Mouse (Mus musculus): ENCODE measurements around the gene Best2. TPM values are rescaled to one million over a fixed set of nuclear protein-coding genes. Genes with fewer than 3 reads are reported as not detected.

Gene Best2
- total and polyA plus RNA-seq, 2 experiments = 0.06 TPM; not detected in 1

GRCm38 (mm10) chr8:84989311-84989731 lies 25.0 kb downstream of the Best2 start:
- TF ChIP-seq POLR2A (IDR thresholded peaks at IDR 0.05; ENCODE audit: extremely low read depth, insufficient read depth, low read length) = 0 out of 2 replicates have a peak, but pooled peaks have one; percentile 11
- TF ChIP-seq CTCF (IDR thresholded peaks at IDR 0.05; ENCODE audit: low read depth, low read length) = no peak
- DNase-seq (ENCODE audit: extremely low read depth, low read depth, low spot score) = peak; percentile 88
- Histone ChIP-seq H3K9ac (ENCODE audit: low read depth, low read length) (peak overlapping the region; percentile 39), H3K79me2 (ENCODE audit: control insufficient read depth, insufficient read depth, low read length) (no peaks in the 10 kb centered on the region), H3K27me3 (ENCODE audit: control insufficient read depth, insufficient read depth, low read length) (no peaks in the 10 kb centered on the region), H3K27ac (replicated peaks; ENCODE audit: insufficient read depth, low read depth, low read length) (peak overlapping the region; percentile 67), H3K4me3 (ENCODE audit: insufficient read depth, low read depth, low read length) (peak overlapping the region; percentile 13; the same call in 1 of the 2 replicates), H3K4me1 (ENCODE audit: control insufficient read depth, insufficient read depth, low read length) (peaks cover 13% of the 10 kb centered on the region; the same call in 1 of the 2 replicates), H3K36me3 (ENCODE audit: control insufficient read depth, insufficient read depth, low read length) (no peaks in the 10 kb centered on the region)
- 8% methylated on average over 15 of the region's 15 CpGs for WGBS

- Histone ChIP-seq H3K79me2 (ENCODE audit: control insufficient read depth, insufficient read depth, low read length) (no peaks in the 10 kb centered on the region), H3K36me3 (ENCODE audit: control insufficient read depth, insufficient read depth, low read length) (no peaks in the 10 kb centered on the region), H3K9ac (ENCODE audit: low read depth, low read length) (no peak overlapping the region), H3K4me3 (ENCODE audit: insufficient read depth, low read depth, low read length) (no peak overlapping the region), H3K4me1 (ENCODE audit: control insufficient read depth, insufficient read depth, low read length) (peaks cover 16% of the 10 kb centered on the region; the same call in 1 of the 2 replicates), H3K27ac (replicated peaks; ENCODE audit: insufficient read depth, low read depth, low read length) (no peak overlapping the region), H3K27me3 (ENCODE audit: control insufficient read depth, insufficient read depth, low read length) (no peaks in the 10 kb centered on the region)
- no peak for DNase-seq (ENCODE audit: extremely low read depth, low read depth, low spot score)
- WGBS = 95% methylated on average over 2 of the region's 2 CpGs
- TF ChIP-seq CTCF (IDR thresholded peaks at IDR 0.05; ENCODE audit: low read depth, low read length) (no peak), POLR2A (IDR thresholded peaks at IDR 0.05; ENCODE audit: extremely low read depth, insufficient read depth, low read length) (no peak)
Observed at GRCm38 (mm10) chr8:84987903-84988302, 26.4 kb downstream of the Best2 start.

GRCm38 (mm10) chr8:84987388-84987787 lies 26.9 kb downstream of the Best2 start:
- H3K27ac ChIP-seq (replicated peaks; ENCODE audit: insufficient read depth, low read depth, low read length) = no peak overlapping the region
- WGBS = 90% methylated on average over 5 of the region's 5 CpGs
- DNase-seq (ENCODE audit: extremely low read depth, low read depth, low spot score) = no peak
- H3K4me1 ChIP-seq (ENCODE audit: control insufficient read depth, insufficient read depth, low read length) = peaks cover 16% of the 10 kb centered on the region; the same call in 1 of the 2 replicates
- no peaks in the 10 kb centered on the region for H3K27me3 ChIP-seq (ENCODE audit: control insufficient read depth, insufficient read depth, low read length)
- H3K9ac ChIP-seq (ENCODE audit: low read depth, low read length) = no peak overlapping the region
- H3K36me3 ChIP-seq (ENCODE audit: control insufficient read depth, insufficient read depth, low read length) = no peaks in the 10 kb centered on the region
- no peaks in the 10 kb centered on the region for H3K79me2 ChIP-seq (ENCODE audit: control insufficient read depth, insufficient read depth, low read length)
- TF ChIP-seq POLR2A (IDR thresholded peaks at IDR 0.05; ENCODE audit: extremely low read depth, insufficient read depth, low read length) = no peak
- no peak for TF ChIP-seq CTCF (IDR thresholded peaks at IDR 0.05; ENCODE audit: low read depth, low read length)
- H3K4me3 ChIP-seq (ENCODE audit: insufficient read depth, low read depth, low read length) = no peak overlapping the region

- Histone ChIP-seq H3K79me2 (ENCODE audit: control insufficient read depth, insufficient read depth, low read length) (no peaks in the 10 kb centered on the region), H3K27me3 (ENCODE audit: control insufficient read depth, insufficient read depth, low read length) (no peaks in the 10 kb centered on the region), H3K9ac (ENCODE audit: low read depth, low read length) (peak overlapping the region; percentile 62), H3K4me1 (ENCODE audit: control insufficient read depth, insufficient read depth, low read length) (peaks cover 16% of the 10 kb centered on the region; the same call in 1 of the 2 replicates), H3K27ac (replicated peaks; ENCODE audit: insufficient read depth, low read depth, low read length) (peak overlapping the region; percentile 50), H3K4me3 (ENCODE audit: insufficient read depth, low read depth, low read length) (peak overlapping the region; percentile 53), H3K36me3 (ENCODE audit: control insufficient read depth, insufficient read depth, low read length) (no peaks in the 10 kb centered on the region)
- TF ChIP-seq POLR2A (IDR thresholded peaks at IDR 0.05; ENCODE audit: extremely low read depth, insufficient read depth, low read length) (no peak), CTCF (IDR thresholded peaks at IDR 0.05; ENCODE audit: low read depth, low read length) (no peak)
- DNase-seq (ENCODE audit: extremely low read depth, low read depth, low spot score) = no peak
- 47% methylated on average over 8 of the region's 8 CpGs for WGBS
Observed at GRCm38 (mm10) chr8:84986379-84986945, 27.9 kb downstream of the Best2 start.

GRCm38 (mm10) chr8:84985684-84986378 lies 28.5 kb downstream of the Best2 start:
- Histone ChIP-seq H3K4me3 (ENCODE audit: insufficient read depth, low read depth, low read length) (peak overlapping the region; percentile 53), H3K27me3 (ENCODE audit: control insufficient read depth, insufficient read depth, low read length) (no peaks in the 10 kb centered on the region), H3K79me2 (ENCODE audit: control insufficient read depth, insufficient read depth, low read length) (no peaks in the 10 kb centered on the region), H3K9ac (ENCODE audit: low read depth, low read length) (peak overlapping the region; percentile 62), H3K27ac (replicated peaks; ENCODE audit: insufficient read depth, low read depth, low read length) (peak overlapping the region; percentile 50), H3K36me3 (ENCODE audit: control insufficient read depth, insufficient read depth, low read length) (no peaks in the 10 kb centered on the region), H3K4me1 (ENCODE audit: control insufficient read depth, insufficient read depth, low read length) (peaks cover 20% of the 10 kb centered on the region)
- TF ChIP-seq CTCF (IDR thresholded peaks at IDR 0.05; ENCODE audit: low read depth, low read length) = no peak
- peak; percentile 20; the same call in 1 of the 2 replicates for TF ChIP-seq POLR2A (IDR thresholded peaks at IDR 0.05; ENCODE audit: extremely low read depth, insufficient read depth, low read length)
- DNase-seq (ENCODE audit: extremely low read depth, low read depth, low spot score) = peak; percentile 73
- 2% methylated on average over 53 of the region's 53 CpGs for WGBS
